Mouse (Mus musculus) telencephalon, adult 2 months (tissue): ENCODE data around the gene Cutal.

Experiments used
- DNase-seq: peaks from one replicate; pipeline ENCODE4 v3.0.0-alpha.2; 2011; ENCODE audit warnings: low read depth, low spot score

Cutal gene

GRCm38 (mm10) chr2:34883190-34883589 is 9.0 kb downstream of the Cutal start:
- DNase-seq: no peak

GRCm38 (mm10) chr2:34884186-34884585 is 10.0 kb downstream of the Cutal start:
- DNase-seq: no peak

DNA sequence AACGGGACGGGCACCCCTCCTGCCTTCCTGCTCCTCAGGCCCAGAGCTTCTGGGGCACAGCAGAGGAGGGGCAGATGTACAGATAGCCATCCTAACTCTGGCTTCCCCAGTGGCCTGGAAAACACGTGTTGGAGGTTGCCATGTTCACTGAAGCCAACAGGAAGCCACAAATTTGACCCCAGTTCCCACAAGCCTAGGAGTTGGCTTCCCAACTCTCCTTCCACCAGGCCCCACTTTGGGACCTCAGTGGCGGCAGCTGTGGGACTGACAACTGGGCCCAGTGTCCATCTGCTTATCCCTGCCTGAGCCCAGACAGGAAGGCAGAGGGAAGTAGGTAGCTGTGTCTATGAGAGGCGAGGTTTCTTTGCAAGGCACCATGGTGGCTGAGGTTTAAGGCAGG is 19.8 kb downstream of the Cutal start:
- DNase-seq: no peak

DNA sequence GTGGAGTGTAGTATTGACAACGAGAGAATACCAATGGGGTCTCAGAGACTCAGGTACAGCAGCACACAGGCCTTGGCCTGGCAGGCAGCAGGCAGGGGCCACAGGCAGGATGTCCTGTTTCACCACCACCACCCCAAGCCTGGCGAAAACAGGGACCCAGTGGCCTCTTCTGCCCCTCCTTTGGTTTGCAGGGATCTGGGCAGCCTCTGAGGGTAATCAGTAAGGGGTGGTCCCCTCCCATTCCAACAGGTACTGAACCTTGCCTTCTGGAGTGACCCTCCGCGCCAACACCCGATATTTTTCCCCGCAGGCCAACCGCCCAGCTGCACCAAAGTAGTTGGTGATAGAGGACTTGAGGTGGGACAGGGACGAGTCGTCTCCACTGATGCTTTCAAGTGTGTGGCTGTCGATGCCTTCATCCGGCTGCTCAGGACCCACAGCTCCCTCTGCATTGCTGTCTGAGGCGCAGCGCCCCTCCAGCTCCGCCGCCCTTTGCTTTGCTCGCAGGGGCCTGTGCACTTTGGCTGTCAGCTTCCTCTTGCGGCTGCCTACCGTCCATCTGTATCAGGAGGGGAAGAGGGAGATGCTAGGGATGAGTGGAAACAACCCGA is 21.4 kb downstream of the Cutal start:
- DNase-seq: no peak

DNA sequence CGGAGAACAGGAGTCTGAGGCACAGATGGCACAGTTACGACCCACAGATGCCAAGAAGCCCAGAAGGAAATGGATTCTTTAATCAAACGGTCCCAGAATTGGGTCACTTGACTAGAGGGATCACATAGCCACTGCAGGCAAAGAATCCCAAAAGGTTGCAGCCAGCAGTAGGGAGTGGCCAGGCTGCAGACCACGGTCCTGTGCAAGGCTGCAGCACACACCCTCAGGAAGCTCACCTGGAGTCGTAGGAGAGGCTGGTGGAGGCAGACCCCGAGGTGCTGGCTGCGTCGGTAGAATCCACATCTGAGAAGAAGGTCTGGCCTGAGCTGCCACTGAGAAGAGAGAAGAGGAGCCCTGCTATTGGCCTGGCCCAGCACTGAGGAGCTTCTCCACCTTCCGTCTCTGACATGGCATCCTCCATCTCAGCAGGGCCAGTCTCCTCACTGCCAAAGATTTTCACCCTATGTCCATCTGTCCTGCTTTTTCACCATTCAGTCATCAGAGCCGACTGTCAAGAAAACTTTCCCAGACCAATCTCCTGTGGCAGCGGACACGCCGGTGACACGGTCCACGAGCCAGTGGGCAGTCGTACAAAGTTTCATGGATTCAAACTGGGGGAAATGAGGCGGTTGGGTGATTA is 22.7 kb downstream of the Cutal start:
- no peak for DNase-seq

GRCm38 (mm10) chr2:34897820-34898219 is 23.6 kb downstream of the Cutal start:
- DNase-seq: no peak

DNA sequence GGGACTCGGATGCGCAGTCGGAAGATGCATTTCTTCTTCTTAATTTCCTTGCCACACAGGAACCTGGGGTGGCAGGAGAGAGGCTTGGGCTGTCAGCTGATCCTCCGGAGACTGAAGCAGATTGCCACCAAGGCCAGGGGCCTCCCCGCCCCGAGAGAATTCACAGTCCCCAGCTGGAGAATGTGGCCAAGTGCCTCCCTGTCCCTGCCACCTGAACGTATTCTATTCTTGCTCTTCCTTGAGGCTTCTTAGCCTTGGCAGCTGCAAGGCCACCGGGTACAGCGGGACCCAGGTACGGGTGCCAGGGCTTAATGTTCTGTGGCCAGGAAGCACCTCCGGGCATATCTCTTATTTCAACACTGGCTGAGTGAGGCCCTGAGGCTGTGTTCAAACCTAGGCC is 25.5 kb downstream of the Cutal start:
- no peak for DNase-seq

- DNase-seq: no peak
Observed at GRCm38 (mm10) chr2:34900412-34900811, 26.2 kb downstream of the Cutal start.

DNA sequence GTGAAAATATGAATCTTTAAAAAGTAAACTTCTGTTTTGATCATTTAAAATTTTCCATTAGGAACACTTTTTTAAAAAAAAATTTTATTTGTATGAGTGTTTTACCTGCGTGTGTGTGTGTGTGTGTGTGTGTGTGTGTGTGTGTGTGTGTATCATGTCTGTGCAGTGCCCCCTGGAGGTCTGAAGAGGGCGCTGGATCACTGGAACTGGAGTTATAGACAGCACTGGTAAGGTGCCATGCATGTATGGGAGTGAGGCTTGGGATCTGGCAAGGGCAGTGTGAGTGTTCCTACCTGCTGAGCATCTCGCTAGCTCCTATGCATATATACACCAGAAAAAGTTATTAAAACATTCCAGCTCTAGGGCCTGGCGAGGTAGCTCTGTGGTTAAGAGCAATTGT is 27.5 kb downstream of the Cutal start:
- DNase-seq: no peak

DNA sequence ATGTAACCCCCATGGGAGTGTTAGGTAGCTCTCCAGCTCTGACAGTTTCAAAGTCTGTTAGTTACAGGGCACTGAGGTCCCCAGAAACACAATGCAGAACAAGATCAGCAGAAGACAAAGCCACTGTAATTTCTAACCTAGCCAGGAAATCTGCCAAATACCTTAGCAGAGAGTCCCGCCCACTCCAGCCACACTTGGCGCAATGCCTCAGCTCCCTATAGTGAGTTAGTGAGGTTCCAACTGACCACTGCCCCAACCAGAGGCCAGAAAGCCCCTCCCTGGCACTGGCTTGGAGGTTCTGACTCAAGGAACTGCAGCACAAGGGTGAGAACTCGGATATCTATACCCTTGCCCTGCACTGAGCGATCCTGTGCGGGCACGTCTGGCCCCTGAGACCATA is 28.5 kb downstream of the Cutal start:
- no peak for DNase-seq

GRCm38 (mm10) chr2:34903191-34903590 is 29.0 kb downstream of the Cutal start:
- DNase-seq: no peak

DNA sequence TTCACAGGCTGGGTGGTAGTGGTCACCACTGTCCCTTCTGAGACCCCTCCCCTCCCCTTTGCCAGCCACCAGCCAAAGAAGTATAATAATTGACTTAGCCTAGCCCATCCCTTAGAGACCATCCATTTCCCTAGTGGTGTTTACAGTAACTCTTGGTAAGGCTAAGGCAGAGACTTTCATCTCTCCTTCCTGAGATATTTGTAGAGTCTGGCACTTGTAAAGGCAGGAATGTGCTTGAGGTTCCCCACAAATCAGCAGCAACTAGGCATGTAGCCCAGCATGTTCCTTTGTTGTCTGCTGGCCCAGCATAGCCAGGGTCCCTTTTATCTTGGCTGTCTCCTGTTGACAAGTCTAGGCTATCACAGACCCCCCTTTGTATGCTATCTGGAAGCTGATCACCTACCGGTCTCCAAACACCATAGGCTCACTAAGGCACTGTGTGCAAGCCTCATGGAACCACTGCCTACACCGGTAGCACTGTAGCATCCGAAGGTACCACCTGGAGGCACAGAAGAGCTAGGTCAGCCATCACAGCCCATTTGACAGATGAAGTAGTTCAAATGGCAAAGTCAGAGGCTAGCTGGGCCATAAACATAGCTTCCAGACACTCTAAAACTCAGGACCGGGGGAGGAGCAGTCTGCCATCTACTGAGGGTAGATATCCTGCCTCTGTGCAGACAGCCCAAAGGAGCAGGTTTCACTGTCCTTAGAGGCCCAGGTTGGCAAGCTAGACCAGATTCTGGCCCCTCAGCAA is 29.6 kb downstream of the Cutal start:
- no peak for DNase-seq

GRCm38 (mm10) chr2:34904849-34905542 is 30.8 kb downstream of the Cutal start:
- peak; percentile 99 for DNase-seq

GRCm38 (mm10) chr2:34906426-34906825 is 32.2 kb downstream of the Cutal start:
- DNase-seq: no peak

- DNase-seq: peak; percentile 29
Observed at GRCm38 (mm10) chr2:34906861-34907604, 32.8 kb downstream of the Cutal start.

- DNase-seq: no peak
Observed at GRCm38 (mm10) chr2:34909719-34910118, 35.5 kb downstream of the Cutal start.

DNA sequence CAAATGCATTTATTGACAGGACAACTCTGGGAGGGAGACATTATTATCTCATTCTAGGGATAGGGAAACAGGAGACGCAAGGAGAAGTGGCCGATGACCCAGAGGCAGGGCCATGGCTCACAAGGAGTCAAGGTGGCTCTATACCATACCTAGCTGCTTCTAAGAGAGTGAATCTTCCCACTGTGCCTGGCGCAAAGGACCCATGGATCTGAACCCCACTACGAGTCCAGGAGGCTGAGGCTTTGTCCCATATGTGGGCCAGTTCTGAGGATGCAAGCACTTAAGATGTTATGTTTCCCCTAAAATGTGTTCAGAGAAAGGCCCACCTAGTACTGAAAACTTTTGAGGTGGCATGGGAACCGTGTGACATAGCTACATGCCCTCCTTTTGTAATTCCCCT is 37.7 kb downstream of the Cutal start:
- DNase-seq: no peak

GRCm38 (mm10) chr2:34912613-34913012 is 38.4 kb downstream of the Cutal start:
- DNase-seq: no peak

- DNase-seq: no peak
Observed at GRCm38 (mm10) chr2:34913218-34914068, 39.2 kb downstream of the Cutal start, which contains the start of gene Phf19. Gene Phf19 (minus strand): TSS chr2:34914026.

GRCm38 (mm10) chr2:34914069-34914822 is 40.0 kb downstream of the Cutal start:
- no peak for DNase-seq
